Mouse (Mus musculus): Measurements from ENCODE around the gene Dcaf17. TPM values are rescaled to one million over a fixed set of nuclear protein-coding genes. Genes with fewer than 3 reads are reported as not detected.

The Dcaf17 gene
- polyA plus RNA-seq, 1 experiment, result 2.0 TPM

GRCm38 (mm10) chr2:71039522-71040121, 15.5 kb upstream of the Dcaf17 start:
- no peak for TF ChIP-seq MYOD1 (IDR thresholded peaks at IDR 0.05; ENCODE audit: control insufficient read depth, insufficient read length, low read depth)
- TF ChIP-seq CEBPB (IDR thresholded peaks at IDR 0.05; ENCODE audit: low read depth), result no peak
- peak; percentile 51 for TF ChIP-seq CTCF (IDR thresholded peaks at IDR 0.05; ENCODE audit: control insufficient read depth, insufficient read depth, insufficient read length)
- Histone ChIP-seq H3K4me3 (ENCODE audit: insufficient read depth, poor library complexity, severe bottlenecking) (no peak overlapping the region), H3K27me3 (ENCODE audit: control insufficient read depth, insufficient read depth, insufficient read length) (no peaks in the 10 kb centered on the region), H3K79me3 (ENCODE audit: low read depth) (no peaks in the 10 kb centered on the region), H3K36me3 (ENCODE audit: control insufficient read depth, insufficient read depth) (no peaks in the 10 kb centered on the region), H3K79me2 (ENCODE audit: control insufficient read depth, insufficient read depth) (peaks cover 4% of the 10 kb centered on the region), H3ac (ENCODE audit: control insufficient read depth, insufficient read length, low read depth) (no peak overlapping the region)

- Histone ChIP-seq H3K27me3 (ENCODE audit: control insufficient read depth, insufficient read depth, insufficient read length) (no peaks in the 10 kb centered on the region), H3K79me2 (ENCODE audit: control insufficient read depth, insufficient read depth) (peaks cover 4% of the 10 kb centered on the region), H3K4me3 (ENCODE audit: insufficient read depth, poor library complexity, severe bottlenecking) (no peak overlapping the region), H3K36me3 (ENCODE audit: control insufficient read depth, insufficient read depth) (no peaks in the 10 kb centered on the region), H3K79me3 (ENCODE audit: low read depth) (peaks cover 1% of the 10 kb centered on the region), H3ac (ENCODE audit: control insufficient read depth, insufficient read length, low read depth) (no peak overlapping the region)
- no peak for TF ChIP-seq FOSL1 (IDR thresholded peaks at IDR 0.05; ENCODE audit: insufficient read depth, low read length, poor library complexity, severe bottlenecking)
- no peak for TF ChIP-seq MYOG (IDR thresholded peaks at IDR 0.05; ENCODE audit: control insufficient read depth, extremely low read depth, insufficient read length)
- no peak for TF ChIP-seq USF1 (IDR thresholded peaks at IDR 0.05; ENCODE audit: low read depth)
- TF ChIP-seq CTCF (IDR thresholded peaks at IDR 0.05; ENCODE audit: control insufficient read depth, insufficient read depth, insufficient read length), result no peak
- TF ChIP-seq CEBPB (IDR thresholded peaks at IDR 0.05; ENCODE audit: low read depth), result no peak
- no peak for TF ChIP-seq MAX (IDR thresholded peaks at IDR 0.05)
- no peak for TF ChIP-seq MYOD1 (IDR thresholded peaks at IDR 0.05; ENCODE audit: control insufficient read depth, insufficient read length, low read depth)
Observed at GRCm38 (mm10) chr2:71046151-71046550, 9.0 kb upstream of the Dcaf17 start.

- Histone ChIP-seq H3K4me3 (ENCODE audit: insufficient read depth, poor library complexity, severe bottlenecking) (no peak overlapping the region), H3K79me2 (ENCODE audit: control insufficient read depth, insufficient read depth) (no peaks in the 10 kb centered on the region), H3K79me3 (ENCODE audit: low read depth) (peaks cover 1% of the 10 kb centered on the region), H3ac (ENCODE audit: control insufficient read depth, insufficient read length, low read depth) (no peak overlapping the region), H3K27me3 (ENCODE audit: control insufficient read depth, insufficient read depth, insufficient read length) (no peaks in the 10 kb centered on the region), H3K36me3 (ENCODE audit: control insufficient read depth, insufficient read depth) (no peaks in the 10 kb centered on the region)
- TF ChIP-seq CEBPB (IDR thresholded peaks at IDR 0.05; ENCODE audit: low read depth) (no peak), FOSL1 (IDR thresholded peaks at IDR 0.05; ENCODE audit: insufficient read depth, low read length, poor library complexity, severe bottlenecking) (no peak)
Observed at GRCm38 (mm10) chr2:71046751-71047320, 8.3 kb upstream of the Dcaf17 start.

- Histone ChIP-seq H3ac (ENCODE audit: control insufficient read depth, insufficient read length, low read depth) (no peak overlapping the region), H3K79me3 (ENCODE audit: low read depth) (peaks cover 1% of the 10 kb centered on the region), H3K4me3 (ENCODE audit: insufficient read depth, poor library complexity, severe bottlenecking) (no peak overlapping the region), H3K79me2 (ENCODE audit: control insufficient read depth, insufficient read depth) (peaks cover 5% of the 10 kb centered on the region), H3K36me3 (ENCODE audit: control insufficient read depth, insufficient read depth) (no peaks in the 10 kb centered on the region), H3K27me3 (ENCODE audit: control insufficient read depth, insufficient read depth, insufficient read length) (no peaks in the 10 kb centered on the region)
- TF ChIP-seq CTCF (IDR thresholded peaks at IDR 0.05; ENCODE audit: control insufficient read depth, insufficient read depth, insufficient read length), result no peak
- TF ChIP-seq MAX (IDR thresholded peaks at IDR 0.05), result no peak
- no peak for TF ChIP-seq CEBPB (IDR thresholded peaks at IDR 0.05; ENCODE audit: low read depth)
- TF ChIP-seq MYOG (IDR thresholded peaks at IDR 0.05; ENCODE audit: control insufficient read depth, extremely low read depth, insufficient read length), result no peak
- no peak for TF ChIP-seq USF1 (IDR thresholded peaks at IDR 0.05; ENCODE audit: low read depth)
- TF ChIP-seq MYOD1 (IDR thresholded peaks at IDR 0.05; ENCODE audit: control insufficient read depth, insufficient read length, low read depth), result no peak
- TF ChIP-seq FOSL1 (IDR thresholded peaks at IDR 0.05; ENCODE audit: insufficient read depth, low read length, poor library complexity, severe bottlenecking), result no peak
Observed at GRCm38 (mm10) chr2:71048896-71049295, 6.2 kb upstream of the Dcaf17 start.

- TF ChIP-seq CEBPB (IDR thresholded peaks at IDR 0.05; ENCODE audit: low read depth) (no peak), FOSL1 (IDR thresholded peaks at IDR 0.05; ENCODE audit: insufficient read depth, low read length, poor library complexity, severe bottlenecking) (no peak), CTCF (IDR thresholded peaks at IDR 0.05; ENCODE audit: control insufficient read depth, insufficient read depth, insufficient read length) (no peak), MAX (IDR thresholded peaks at IDR 0.05) (no peak), USF1 (IDR thresholded peaks at IDR 0.05; ENCODE audit: low read depth) (no peak)
- Histone ChIP-seq H3ac (ENCODE audit: control insufficient read depth, insufficient read length, low read depth) (no peak overlapping the region), H3K79me2 (ENCODE audit: control insufficient read depth, insufficient read depth) (peaks cover 20% of the 10 kb centered on the region), H3K36me3 (ENCODE audit: control insufficient read depth, insufficient read depth) (no peaks in the 10 kb centered on the region), H3K4me3 (ENCODE audit: insufficient read depth, poor library complexity, severe bottlenecking) (no peak overlapping the region), H3K27me3 (ENCODE audit: control insufficient read depth, insufficient read depth, insufficient read length) (no peaks in the 10 kb centered on the region), H3K79me3 (ENCODE audit: low read depth) (peaks cover 12% of the 10 kb centered on the region)
Observed at GRCm38 (mm10) chr2:71050511-71050910, 4.6 kb upstream of the Dcaf17 start.

- Histone ChIP-seq H3K79me2 (ENCODE audit: control insufficient read depth, insufficient read depth) (peaks cover 20% of the 10 kb centered on the region), H3K27me3 (ENCODE audit: control insufficient read depth, insufficient read depth, insufficient read length) (no peaks in the 10 kb centered on the region), H3K36me3 (ENCODE audit: control insufficient read depth, insufficient read depth) (no peaks in the 10 kb centered on the region), H3K79me3 (ENCODE audit: low read depth) (peaks cover 12% of the 10 kb centered on the region), H3ac (ENCODE audit: control insufficient read depth, insufficient read length, low read depth) (peak overlapping the region; percentile 54), H3K4me3 (ENCODE audit: insufficient read depth, poor library complexity, severe bottlenecking) (peak overlapping the region; percentile 86)
- no peak for TF ChIP-seq USF1 (IDR thresholded peaks at IDR 0.05; ENCODE audit: low read depth)
Observed at GRCm38 (mm10) chr2:71054716-71055115, 412 bp upstream of the Dcaf17 start.
